Mouse (Mus musculus) kidney, postnatal 0 days (tissue): ENCODE measurements around the gene Rars. TPM values are rescaled to one million over a fixed set of nuclear protein-coding genes. Genes with fewer than 3 reads are reported as not detected.

Experiments
- ATAC-seq: fragments of 200-750 bp; cut with Nextera tagmentation; replicated peaks from 2 replicates; pipeline ENCODE4 v1.8.0; 2017; ENCODE audit warnings: low read depth, moderate number of reproducible peaks, moderate TSS enrichment, moderate library complexity; ENCODE audit not compliant: low FRiP score
- DNase-seq: peaks from one replicate; pipeline ENCODE4 v3.0.0-alpha.2; 2016; ENCODE audit warnings: low spot score
- H3K27ac ChIP-seq: fragments of 300-500 bp; sonication (generic); 2 replicates; pipeline ENCODE4 v1.5.1; 2014; ENCODE audit warnings: mild to moderate bottlenecking
- H3K27me3 ChIP-seq: fragments of 300-500 bp; sonication (generic); 2 replicates; pipeline ENCODE4 v1.6.1; 2014; ENCODE audit warnings: low read length, mixed read lengths; ENCODE audit not compliant: insufficient read depth
- H3K36me3 ChIP-seq: fragments of 300-500 bp; sonication (generic); 2 replicates; pipeline ENCODE4 v1.6.1; 2014; ENCODE audit warnings: low read length, mixed read lengths; ENCODE audit not compliant: insufficient read depth
- H3K4me1 ChIP-seq: fragments of 300-500 bp; sonication (generic); replicated peaks from 2 replicates; pipeline ENCODE4 v1.6.1; 2014; ENCODE audit warnings: antibody characterized with exemption, low read length, mixed read lengths; ENCODE audit not compliant: insufficient read depth
- H3K4me2 ChIP-seq: fragments of 300-500 bp; sonication (generic); 2 replicates; pipeline ENCODE4 v1.6.1; 2014; ENCODE audit warnings: mild to moderate bottlenecking, low read length, moderate library complexity, mixed read lengths
- H3K4me3 ChIP-seq: fragments of 300-500 bp; sonication (generic); replicated peaks from 2 replicates; pipeline ENCODE4 v1.5.1; 2014; ENCODE audit warnings: low read depth, low read length
- H3K9ac ChIP-seq: fragments of 300-500 bp; sonication (generic); 2 replicates; pipeline ENCODE4 v1.6.1; 2014; ENCODE audit warnings: low read depth, low read length
- H3K9me3 ChIP-seq: fragments of 300-500 bp; sonication (generic); replicated peaks from 2 replicates; pipeline ENCODE4 v1.6.1; 2016; ENCODE audit warnings: low read length, inconsistent platforms, mixed read lengths
- CTCF ChIP-seq: IDR thresholded peaks from 2 replicates; pipeline ENCODE4 v1.5.1; 2016; ENCODE audit warnings: antibody characterized with exemption, low read depth, mild to moderate bottlenecking, moderate library complexity
- WGBS: fragments of 180-500 bp; shearing (Covaris S2); extraction: QIAGEN DNeasy Blood & Tissue Kit; methylation state at CpG from one replicate; pipeline ENCODE4 v1.1.7; 2014; 5-methylcytosine and 5-hydroxymethylcytosine counted together
- microRNA counts: library from miRNA; unstranded; fragments of <30 nt; microRNA quantifications from one replicate; lab custom pipeline; 2015
- microRNA-seq: library from miRNA; unstranded; fragments of <30 nt; microRNA quantifications from one replicate; pipeline ENCODE4, GENCODE M21; 2016
- polyA plus RNA-seq: library from polyadenylated mRNA; unstranded; fragments of >200 nt; fragmentation: Nextera tagmentation; extraction: Ambion mirVana; gene quantifications from 2 replicates; pipeline ENCODE4 v1.2.1, GENCODE M21; 2015

The Rars gene
- polyA plus RNA-seq, 1 experiment from 2014 or later = 67.9 TPM

GRCm38 (mm10) chr11:35760001-35760626, 74.2 kb downstream of the Rars start:
- WGBS = 80% methylated on average over 7 of the region's 7 CpGs
- Histone ChIP-seq H3K27me3 (no peaks in the 10 kb centered on the region), H3K27ac (no peak overlapping the region), H3K4me2 (no peak overlapping the region), H3K36me3 (no peaks in the 10 kb centered on the region), H3K9ac (no peak overlapping the region), H3K4me1 (no peaks in the 10 kb centered on the region), H3K4me3 (no peak overlapping the region), H3K9me3 (no peaks in the 10 kb centered on the region)
- DNase-seq (no peak), ATAC-seq (no peak)
- TF ChIP-seq CTCF = no peak

MicroRNAs encoded within 50 kb of the gene (microRNA counts, 519-probe panel; counts per million panel counts)
- microRNA mmu-miR-103 (lab: Ali Mortazavi, UCI) = 6,079 counts per million, percentile 90 among the panel's probes with 10 or more counts

Small RNA genes within 50 kb of the gene (microRNA-seq; reads per million reads assigned to microRNA genes)
- gene Mir103-1 = 4.0 reads per million, percentile 12 among the genes with 10 or more reads in this experiment

Other genes with a start within 250 kb of the Rars start
- gene Pank3, start 65.0 kb downstream of the Rars start, polyA plus RNA-seq = 12.8 and 13.3 TPM in 2 replicates
- gene Fbll1, start 35.6 kb downstream of the Rars start, polyA plus RNA-seq = not detected in 2 replicates
- gene Wwc1, start 146.0 kb upstream of the Rars start, polyA plus RNA-seq = 15.6 and 20.4 TPM in 2 replicates